Mouse (Mus musculus) embryonic stem cell, embryonic (primary cell): Measurements from ENCODE around the gene Hus1b.

ENCODE experiments used
- CTCF ChIA-PET, 4 experiments: fragments of 300-600 bp in 2 of 4; fragments of 350-600 bp in 2 of 4; sonication (Branson Sonifier 250); formaldehyde crosslinking; loops; one replicate each; lab custom pipeline; 2022; ENCODE audit warnings: inconsistent platforms in 2 of 4; lab: Charles Lee
- POLR2A ChIA-PET, 4 experiments: fragments of 300-600 bp in 2 of 4; fragments of 350-600 bp in 2 of 4; sonication (Branson Sonifier 250); formaldehyde crosslinking; loops; one replicate each; lab custom pipeline; 2022; ENCODE audit warnings: antibody characterized with exemption in 4 of 4, inconsistent platforms in 1 of 4; lab: Charles Lee

The Hus1b gene

DNA sequence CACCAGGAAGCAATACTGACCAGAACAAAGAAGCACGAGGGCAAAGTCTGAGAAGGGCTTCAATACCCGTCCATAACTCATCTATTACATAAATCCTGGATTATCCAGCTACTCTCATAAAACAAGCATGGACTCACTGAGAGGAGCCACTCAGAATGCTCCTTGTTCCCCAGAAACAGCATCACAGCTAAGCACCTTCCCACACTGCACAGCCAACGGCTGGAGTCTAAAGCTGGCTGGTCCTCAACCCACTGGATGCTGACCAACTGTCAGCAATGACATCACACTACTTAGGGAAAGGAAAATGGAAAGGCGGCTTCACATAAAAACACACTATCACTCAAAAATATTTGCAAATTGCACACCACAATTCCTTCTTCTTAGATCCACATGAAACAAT, 20.8 kb upstream of the Hus1b start:
- ChIA-PET CTCF (no interaction called here), POLR2A (interaction anchor here in 1 of 4 experiments (0.7 kb wide), 1 partner anchor 294 kb away, joined by 3 read pairs; no protein-coding TSS in a partner anchor)

DNA sequence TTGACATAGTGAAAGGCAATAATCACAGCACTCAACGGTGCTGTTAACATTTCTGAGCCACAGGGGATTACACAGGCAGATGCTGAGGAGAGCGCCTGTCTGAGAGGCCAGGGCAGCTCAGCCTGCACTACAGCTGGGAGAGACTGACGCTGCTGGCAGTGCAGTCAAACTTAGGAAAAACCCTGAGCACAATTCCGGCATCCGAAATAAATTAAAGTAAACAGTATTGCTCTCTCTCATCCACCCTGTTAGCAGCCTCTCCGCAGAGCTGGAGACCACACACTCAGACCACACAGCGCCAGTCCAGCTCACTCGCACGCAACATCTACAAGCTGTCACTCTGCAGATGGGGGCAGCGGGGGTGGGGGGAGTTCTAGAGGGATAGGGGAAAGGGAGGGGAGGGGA, 18.9 kb upstream of the Hus1b start:
- CTCF ChIA-PET, result interaction anchor here in 2 of 4 experiments (0.6 to 1.4 kb wide), 2 partner anchors 15 to 355 kb away, joined by 4 read pairs; no protein-coding TSS in a partner anchor
- POLR2A ChIA-PET, result interaction anchor here in 3 of 4 experiments (0.6 to 1.8 kb wide), 7 partner anchors 8 to 1079 kb away, joined by 3 to 6 read pairs (median 3); partner anchors contain the start of gene Hus1b (in 2 of the 3)

DNA sequence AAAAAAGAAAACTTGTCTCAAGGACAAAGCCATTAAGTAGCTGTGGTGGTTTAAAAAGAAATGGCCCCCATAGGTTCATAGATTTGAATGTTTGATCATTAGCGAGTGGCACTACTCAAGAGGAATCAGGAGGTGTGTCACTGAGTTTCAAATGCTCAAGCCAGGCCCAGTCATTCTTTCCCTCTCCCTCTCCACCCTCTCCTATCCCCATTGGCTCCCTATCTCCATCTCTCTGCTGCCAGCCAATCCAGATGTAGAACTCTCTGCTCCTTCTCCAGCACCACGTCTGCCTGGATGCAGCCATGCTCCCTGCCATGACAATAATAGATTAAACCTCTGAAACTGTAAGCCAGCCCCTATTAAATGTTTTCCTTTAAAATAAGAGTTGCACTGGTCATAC, 14.4 kb upstream of the Hus1b start:
- POLR2A ChIA-PET, result no interaction called here
- CTCF ChIA-PET, result interaction anchor here in 1 of 4 experiments (0.6 kb wide), 1 partner anchor 51 kb away, joined by 6 read pairs; no protein-coding TSS in a partner anchor

DNA sequence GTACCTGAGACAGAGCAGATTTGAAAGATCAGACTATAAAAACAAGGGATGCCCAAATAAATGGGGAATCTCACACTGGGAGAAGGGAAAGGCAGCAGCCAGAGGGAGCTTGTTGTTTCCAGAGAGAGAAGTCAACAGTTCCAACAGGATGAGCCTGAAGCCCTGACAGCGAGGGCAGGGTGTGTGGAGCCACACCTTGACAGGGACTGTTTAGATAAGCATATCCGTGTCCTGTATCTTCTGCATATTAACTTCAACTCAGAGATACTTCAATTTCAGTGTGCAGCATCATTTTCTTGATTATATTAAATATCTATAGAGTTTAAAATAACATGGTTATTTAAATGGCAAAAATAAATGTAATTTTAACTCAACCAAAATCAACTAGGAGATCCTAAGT, 13.2 kb upstream of the Hus1b start:
- ChIA-PET CTCF (no interaction called here), POLR2A (interaction anchor here in 2 of 4 experiments (1.2 to 1.6 kb wide), 2 partner anchors 14 to 66 kb away, joined by 3 to 4 read pairs; no protein-coding TSS in a partner anchor)

DNA sequence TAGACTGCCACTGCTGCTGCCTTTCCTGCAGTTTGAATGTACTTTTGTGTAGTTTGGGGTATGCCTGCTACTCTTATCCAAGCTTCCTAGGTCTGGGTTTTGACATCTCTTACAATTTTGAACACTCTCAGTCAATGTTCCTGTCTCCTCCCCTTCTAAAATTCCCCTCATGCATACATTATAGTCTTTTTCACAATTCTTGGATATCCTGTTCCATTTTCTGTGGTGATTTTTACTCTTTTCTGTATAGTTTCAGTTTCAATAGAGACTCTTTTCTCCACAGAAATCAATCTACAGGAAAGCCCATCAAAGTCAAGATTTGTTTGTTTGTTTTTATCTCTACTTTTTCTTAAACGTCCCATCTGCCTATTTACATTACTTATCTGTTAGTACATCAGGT, 6.0 kb upstream of the Hus1b start:
- POLR2A ChIA-PET, result no interaction called here
- CTCF ChIA-PET, result no interaction called here

DNA sequence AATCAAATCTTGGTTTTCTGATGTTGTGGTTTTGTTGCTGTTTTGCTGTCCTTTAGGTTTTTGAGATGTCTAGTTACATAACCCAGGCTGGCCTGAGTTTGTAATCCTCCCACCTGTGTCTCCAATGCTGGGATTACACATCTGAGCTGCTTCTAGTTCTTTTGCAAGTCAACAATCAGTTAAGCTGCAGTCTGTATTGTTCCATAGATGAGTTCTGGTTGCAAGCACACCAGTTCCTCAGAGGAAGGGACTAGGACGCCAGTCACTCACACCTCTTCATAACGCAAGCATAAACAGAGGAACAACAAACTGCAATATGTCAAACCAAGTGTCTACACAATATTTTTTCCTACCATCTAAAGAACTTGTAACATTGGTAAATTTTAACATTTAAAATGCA, 4.5 kb upstream of the Hus1b start:
- ChIA-PET CTCF (no interaction called here), POLR2A (interaction anchor here in 1 of 4 experiments (0.8 kb wide), 1 partner anchor 18 kb away, joined by 3 read pairs; no protein-coding TSS in a partner anchor)

DNA sequence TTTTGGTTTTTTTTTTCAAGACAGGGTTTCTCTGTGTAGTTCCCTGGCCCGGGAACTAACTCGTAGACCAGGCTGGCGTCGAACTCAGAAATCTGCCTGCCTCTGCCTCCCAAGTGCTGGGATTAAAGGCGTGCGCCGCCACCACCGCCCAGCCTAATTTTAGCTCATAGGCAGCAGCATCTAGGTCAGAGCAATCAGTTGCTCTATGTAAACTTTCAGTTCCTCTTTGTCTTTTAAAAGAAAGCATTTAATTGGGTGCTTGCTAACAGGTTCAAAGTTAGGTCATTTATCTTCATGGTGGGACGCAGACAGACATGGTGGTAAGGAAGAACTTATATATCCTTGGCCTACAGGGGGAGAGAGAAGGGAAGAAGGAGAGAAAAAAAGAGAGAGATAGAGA, 1.6 kb upstream of the Hus1b start:
- ChIA-PET CTCF (no interaction called here), POLR2A (interaction anchor here in 1 of 4 experiments (0.9 kb wide), 1 partner anchor 24 kb away, joined by 4 read pairs; no protein-coding TSS in a partner anchor)

DNA sequence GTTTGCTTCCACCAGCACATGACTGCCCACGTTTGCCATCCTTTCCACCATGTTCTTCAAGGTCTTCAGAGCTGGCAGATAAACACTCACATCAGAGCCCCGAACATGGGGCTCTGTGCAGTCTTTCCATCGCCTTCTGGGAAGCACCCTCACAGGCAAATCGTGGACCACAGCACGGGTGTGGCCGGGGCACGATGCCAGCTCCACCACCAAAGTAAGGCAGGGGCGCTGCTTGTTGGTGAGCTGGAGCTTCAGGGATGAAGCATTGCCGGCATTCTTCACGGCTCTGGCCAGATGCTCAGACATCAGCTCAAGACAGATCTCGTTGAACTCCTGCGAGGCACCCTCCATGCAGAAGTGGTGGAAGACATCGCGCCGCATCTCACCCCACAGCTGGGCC, 430 bp downstream of the Hus1b start:
- POLR2A ChIA-PET, result interaction anchor here in 3 of 4 experiments (0.8 to 1.5 kb wide), 11 partner anchors 8 to 29 kb away, joined by 3 to 7 read pairs (median 4); partner anchors contain the start of genes Exoc2 (in 2 of the 3) and Gm5447 (in 2 of the 3)

DNA sequence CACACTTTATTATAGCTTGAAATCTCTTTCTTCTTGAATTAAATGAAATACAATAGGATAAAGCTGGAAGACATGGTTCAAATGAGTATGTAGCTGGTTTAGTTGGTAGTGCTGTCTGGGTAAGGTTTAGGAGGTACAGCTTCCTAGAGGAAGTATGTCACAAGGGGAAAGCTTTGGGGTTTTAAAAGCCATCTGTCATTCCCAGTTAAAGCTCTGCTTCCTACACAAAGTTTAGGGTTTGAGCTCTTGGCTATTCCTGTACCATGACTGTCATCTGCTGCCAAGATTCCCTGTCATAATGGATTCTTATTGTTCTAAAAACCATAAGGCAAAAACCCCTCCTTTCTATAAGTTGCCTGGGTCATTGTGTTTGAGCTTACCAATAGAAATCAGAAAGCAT, 1.8 kb downstream of the Hus1b start:
- POLR2A ChIA-PET, result interaction anchor here in 1 of 4 experiments (0.6 to 1.4 kb wide), 3 partner anchors 9 to 40 kb away, joined by 3 to 4 read pairs (median 3); no protein-coding TSS in a partner anchor
- CTCF ChIA-PET, result interaction anchor here in 1 of 4 experiments (0.9 kb wide), 1 partner anchor 14 kb away, joined by 3 read pairs; no protein-coding TSS in a partner anchor

More for the DNA sequence above, 430 bp downstream of the Hus1b start:
- CTCF ChIA-PET, result interaction anchor here in 2 of 4 experiments (0.8 to 1.5 kb wide), 2 partner anchors 59 to 405 kb away, joined by 3 read pairs; no protein-coding TSS in a partner anchor

DNA sequence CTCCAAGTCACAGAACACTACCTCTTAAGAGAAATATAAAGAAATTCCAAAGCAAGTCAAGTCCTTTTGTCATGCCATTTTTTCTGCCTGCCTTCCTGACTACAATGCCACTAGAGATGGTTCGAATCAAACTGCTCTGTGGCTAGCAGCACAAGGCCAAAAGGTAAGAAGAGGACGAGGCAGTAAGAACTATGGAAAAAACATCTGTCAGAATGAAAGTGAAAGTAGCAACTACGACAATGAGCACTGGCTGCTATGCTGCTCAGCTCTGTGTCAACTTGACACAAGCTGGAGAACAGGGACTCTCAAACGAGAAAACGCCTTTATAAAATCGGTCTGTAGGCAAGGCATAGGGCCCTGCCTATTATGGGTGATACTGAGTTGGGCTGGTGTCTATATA, 14.6 kb downstream of the Hus1b start:
- ChIA-PET CTCF (no interaction called here), POLR2A (no interaction called here)

DNA sequence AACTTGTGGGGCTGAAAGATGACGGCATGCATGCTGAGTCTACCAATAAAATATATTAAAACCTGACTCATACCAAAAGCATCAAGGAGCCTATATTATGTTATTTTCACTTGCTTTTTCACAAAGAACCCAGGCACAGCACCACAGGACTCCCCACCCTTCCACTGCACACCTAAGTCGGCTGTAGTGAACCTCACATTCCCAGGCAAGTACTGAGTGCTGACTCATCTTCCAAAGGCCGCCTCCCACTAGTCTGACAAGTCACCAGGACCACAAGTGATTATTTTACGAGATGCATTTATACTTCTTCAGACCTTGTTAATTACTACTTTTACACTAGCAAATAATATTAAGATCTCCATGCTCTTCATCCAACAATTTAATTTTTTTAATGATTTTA, 15.9 kb downstream of the Hus1b start:
- ChIA-PET CTCF (no interaction called here), POLR2A (no interaction called here)

DNA sequence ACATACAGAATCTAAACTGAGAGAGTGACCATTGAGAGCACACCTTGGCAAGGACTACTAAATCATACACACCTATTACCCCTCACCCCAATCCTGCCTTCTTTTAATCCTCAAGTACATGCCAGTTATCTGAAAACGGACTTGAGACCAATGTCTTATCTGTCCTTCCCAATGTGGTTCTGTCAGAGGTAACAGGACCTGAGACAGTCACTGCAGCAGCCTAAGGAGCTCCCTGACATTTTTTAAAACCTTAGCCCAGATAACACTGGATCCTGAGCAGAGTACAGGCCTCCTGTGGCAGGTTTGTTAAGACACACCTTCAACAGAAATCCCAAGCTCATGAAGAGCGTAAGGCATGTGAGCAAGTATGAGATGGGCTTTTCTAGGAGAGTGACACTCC, 18.4 kb downstream of the Hus1b start:
- CTCF ChIA-PET, result no interaction called here
- POLR2A ChIA-PET, result interaction anchor here in 2 of 4 experiments (0.6 kb wide), 2 partner anchors 44 to 86 kb away, joined by 4 read pairs; no protein-coding TSS in a partner anchor

DNA sequence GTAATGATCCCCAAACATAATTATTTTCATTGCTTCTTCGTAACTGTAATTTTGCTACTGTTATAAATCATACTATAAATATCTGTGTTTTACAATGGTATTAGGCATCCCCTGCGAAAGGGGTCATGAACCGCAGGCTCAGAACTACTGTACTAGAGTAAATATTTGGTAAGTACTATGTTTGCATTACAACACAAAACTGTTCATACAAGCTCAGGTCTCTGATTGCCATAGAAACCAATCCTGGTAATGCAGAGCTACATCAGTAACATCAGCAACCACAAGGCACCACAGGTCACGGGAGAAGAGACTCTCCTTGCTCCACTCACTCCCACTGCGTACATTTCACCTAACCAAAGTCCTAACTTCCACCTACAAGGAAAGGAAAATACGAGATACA, 23.3 kb downstream of the Hus1b start:
- POLR2A ChIA-PET, result no interaction called here
- CTCF ChIA-PET, result interaction anchor here in 1 of 4 experiments (0.7 kb wide), 1 partner anchor 33 kb away, joined by 5 read pairs; no protein-coding TSS in a partner anchor

DNA sequence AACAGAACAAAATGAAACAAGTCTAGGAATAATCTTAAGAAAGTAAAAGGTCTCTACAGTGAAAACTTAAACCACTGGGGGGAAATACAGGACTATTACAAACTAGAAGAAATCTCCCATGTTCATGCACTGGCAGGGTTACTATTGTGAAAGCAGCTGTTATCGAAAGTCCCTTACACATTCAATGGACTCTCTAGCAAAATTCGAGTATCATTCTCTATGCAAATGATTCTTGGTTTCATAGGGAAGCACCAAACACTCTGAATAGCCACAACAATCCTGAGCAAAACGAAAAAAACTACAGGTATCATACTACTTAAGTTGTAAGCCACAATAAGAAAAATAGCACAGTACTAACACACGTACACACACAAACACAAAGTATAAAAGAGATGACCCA, 25.6 kb downstream of the Hus1b start:
- CTCF ChIA-PET, result no interaction called here
- POLR2A ChIA-PET, result interaction anchor here in 1 of 4 experiments (0.6 kb wide), 1 partner anchor 157 kb away, joined by 3 read pairs; no protein-coding TSS in a partner anchor

DNA sequence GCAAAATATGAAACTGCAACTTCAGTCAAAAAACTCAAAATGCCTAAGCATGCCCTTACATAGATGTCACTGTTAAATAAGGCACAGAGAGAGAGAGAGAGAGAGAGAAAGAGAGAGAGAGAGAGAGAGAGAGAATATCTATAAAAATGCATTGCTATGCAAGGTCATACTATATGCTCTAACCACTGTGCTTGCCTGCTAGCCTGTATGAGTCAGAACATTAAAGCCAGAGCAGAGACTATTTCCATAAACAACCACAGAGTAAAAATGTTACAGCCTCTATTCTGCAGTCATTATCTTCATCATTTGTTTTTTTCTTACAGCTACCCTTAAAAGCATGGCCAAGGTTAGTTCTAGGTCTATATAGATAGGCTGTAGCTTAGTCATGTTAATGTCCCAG, 33.8 kb downstream of the Hus1b start:
- POLR2A ChIA-PET, result no interaction called here
- CTCF ChIA-PET, result no interaction called here

DNA sequence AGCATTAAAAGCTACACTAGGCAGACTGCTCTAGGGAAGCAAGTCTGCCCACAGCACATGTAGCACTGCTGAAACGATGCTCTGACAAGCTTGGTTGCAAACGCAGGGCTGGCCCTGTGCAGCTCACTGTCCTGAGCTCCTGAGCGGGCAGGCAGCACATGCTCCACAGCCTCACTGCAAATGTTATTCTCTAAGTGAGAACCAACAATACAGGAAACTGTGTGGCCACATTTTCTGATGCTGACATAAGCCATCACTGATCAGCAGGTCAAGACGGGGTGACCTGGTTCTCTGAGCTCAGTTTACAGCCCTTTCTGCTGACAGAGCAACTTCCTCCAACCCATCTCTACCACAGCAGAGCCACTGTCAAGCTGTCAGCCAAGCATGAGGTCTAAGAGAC, 34.5 kb downstream of the Hus1b start:
- POLR2A ChIA-PET, result no interaction called here

DNA sequence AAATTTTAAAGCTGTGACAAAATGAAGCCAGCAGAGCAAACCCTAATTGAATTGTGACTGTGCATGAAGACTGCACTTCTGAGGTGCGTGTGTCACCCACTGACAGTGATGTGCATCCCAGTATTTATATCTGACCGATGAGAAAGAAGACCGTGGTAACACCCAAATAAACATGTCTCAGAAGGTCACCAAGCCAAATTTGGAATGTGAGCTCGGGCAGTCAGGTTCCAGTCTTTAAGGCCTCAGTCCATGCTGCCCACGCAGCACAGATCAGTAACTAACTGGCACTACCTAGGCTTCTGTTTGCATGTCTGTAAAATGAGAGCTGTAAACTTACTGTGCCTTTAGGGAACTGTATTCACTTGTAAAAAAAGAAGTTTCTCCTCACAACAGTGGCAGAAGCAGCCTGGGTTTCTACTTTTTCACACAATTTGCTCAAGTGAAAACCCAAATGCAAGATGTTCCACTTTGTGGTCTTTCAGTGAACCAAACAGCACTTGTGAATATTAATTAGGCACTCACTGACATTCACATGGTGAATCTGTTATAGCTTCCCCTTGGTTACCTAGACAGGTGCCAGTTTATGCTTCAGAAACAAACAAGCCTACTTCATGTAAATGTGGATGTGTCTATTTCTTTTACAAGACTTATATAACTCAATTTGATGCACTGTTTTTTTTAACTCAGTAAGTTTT, 35.5 kb downstream of the Hus1b start:
- CTCF ChIA-PET, result interaction anchor here in 2 of 4 experiments (0.7 to 0.9 kb wide), 2 partner anchors 23 to 364 kb away, joined by 3 read pairs; no protein-coding TSS in a partner anchor
- POLR2A ChIA-PET, result interaction anchor here in 1 of 4 experiments (0.6 to 1.3 kb wide), 2 partner anchors 24 to 31 kb away, joined by 3 read pairs; no protein-coding TSS in a partner anchor

More for the DNA sequence above, 34.5 kb downstream of the Hus1b start:
- CTCF ChIA-PET, result no interaction called here

DNA sequence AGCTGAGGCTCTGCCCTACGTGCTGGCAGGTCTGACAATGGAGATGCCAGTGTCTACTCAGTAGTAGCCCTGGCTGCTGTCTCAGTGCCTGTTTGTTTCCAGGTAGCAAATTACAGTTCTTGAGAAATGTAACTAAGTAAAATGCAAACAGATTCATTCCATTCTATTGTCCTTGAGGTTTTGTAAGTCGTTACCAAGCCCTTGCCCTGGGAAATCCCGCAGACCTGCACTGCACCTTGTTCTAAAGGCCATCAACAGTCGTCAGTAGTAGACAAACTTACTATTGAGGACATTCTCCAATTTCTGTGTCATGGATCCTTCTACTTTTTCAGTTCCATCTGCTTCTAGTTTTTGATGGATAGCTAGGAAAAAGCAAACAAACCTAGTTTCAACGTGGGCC, 36.7 kb downstream of the Hus1b start:
- ChIA-PET POLR2A (interaction anchor here in 1 of 4 experiments (1.3 kb wide), 1 partner anchor 32 kb away, joined by 3 read pairs; no protein-coding TSS in a partner anchor), CTCF (interaction anchor here in 1 of 4 experiments (0.7 kb wide), 1 partner anchor 51 kb away, joined by 6 read pairs; no protein-coding TSS in a partner anchor)

DNA sequence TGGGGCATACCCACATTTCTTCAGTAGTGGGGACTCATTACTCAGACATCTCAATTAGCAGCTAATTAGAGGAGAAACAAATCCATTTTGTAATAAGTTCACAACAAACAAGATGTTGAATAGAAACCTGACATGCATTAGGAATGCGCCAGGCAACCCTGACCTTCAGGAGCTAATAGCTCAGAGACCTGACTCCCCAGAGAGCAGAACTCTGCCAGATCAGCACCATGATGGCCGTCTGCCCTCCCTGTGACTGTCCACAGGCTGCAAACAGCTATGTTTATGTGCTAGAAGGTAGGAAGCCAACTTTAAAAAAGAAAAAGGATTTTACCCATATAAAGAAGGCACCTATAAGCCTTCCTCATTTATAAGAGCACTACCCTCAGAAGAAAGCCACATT, 45.3 kb downstream of the Hus1b start:
- ChIA-PET CTCF (no interaction called here), POLR2A (interaction anchor here in 1 of 4 experiments (0.5 kb wide), 1 partner anchor 53 kb away, joined by 3 read pairs; no protein-coding TSS in a partner anchor)
